Mouse (Mus musculus) lung, adult 2 months (tissue): ENCODE data around the gene Ap1m2. TPM values are rescaled to one million over a fixed set of nuclear protein-coding genes. Genes with fewer than 3 reads are reported as not detected.

Source experiments
- DNase-seq: peaks from one replicate; pipeline ENCODE4 v3.0.0; 2022
- H3K4me1 ChIP-seq: fragments of 200-500 bp; 2 replicates; pipeline ENCODE4 v1.6.1; 2011; ENCODE audit warnings: low read length; ENCODE audit not compliant: control insufficient read depth, insufficient read depth
- H3K4me3 ChIP-seq: fragments of 200-500 bp; replicated peaks from 2 replicates; pipeline ENCODE3; 2011; ENCODE audit warnings: low read depth, mild to moderate bottlenecking, control low read depth, low read length; ENCODE audit errors: extremely low read depth
- CTCF ChIP-seq: fragments of 200-500 bp; IDR thresholded peaks from 2 replicates; pipeline ENCODE4 v1.5.1; 2011; ENCODE audit warnings: mild to moderate bottlenecking, low read length, control low read depth; ENCODE audit not compliant: insufficient read depth
- POLR2A ChIP-seq: fragments of 200-500 bp; IDR thresholded peaks from 2 replicates; pipeline ENCODE4 v1.6.1; 2011; ENCODE audit warnings: low read depth, mild to moderate bottlenecking, control low read depth, low read length, borderline replicate concordance; ENCODE audit errors: extremely low read depth
- WGBS: fragments of 180-500 bp; shearing (Covaris S2); methylation state at CpG from one replicate; pipeline ENCODE4 v1.1.7; 2018; 5-methylcytosine and 5-hydroxymethylcytosine counted together
- polyA plus RNA-seq: library from polyadenylated mRNA; depleted of rRNA; stranded (reverse); fragments of >200 nt; gene quantifications from 2 replicates; pipeline ENCODE4 v1.2.3, GENCODE M21; 2012

Ap1m2 gene
- polyA plus RNA-seq, 1 experiment = 33.9 TPM

- TF ChIP-seq CTCF (no peak), POLR2A (no peak)
Measured at GRCm38 (mm10) chr9:21346627-21347365, 34.7 kb upstream of the Ap1m2 start.

GRCm38 (mm10) chr9:21340411-21340810 lies 28.3 kb upstream of the Ap1m2 start:
- H3K4me1 ChIP-seq = no peaks in the 10 kb centered on the region; the same call in 1 of the 2 replicates
- TF ChIP-seq CTCF = no peak
- no peak for TF ChIP-seq POLR2A
- DNase-seq = no peak
- 44% methylated on average over 4 of the region's 4 CpGs for WGBS
- H3K4me3 ChIP-seq = no peak overlapping the region

More at GRCm38 (mm10) chr9:21346627-21347365, 34.7 kb upstream of the Ap1m2 start:
- no peak for DNase-seq
- Histone ChIP-seq H3K4me1 (no peaks in the 10 kb centered on the region), H3K4me3 (no peak overlapping the region)
- WGBS = 50% methylated on average over 16 of the region's 16 CpGs

- Histone ChIP-seq H3K4me1 (peaks cover 2% of the 10 kb centered on the region; the same call in 1 of the 2 replicates), H3K4me3 (peak overlapping the region; percentile 75)
- no peak for TF ChIP-seq CTCF
- peak; percentile 71; the same call in 1 of the 2 replicates for TF ChIP-seq POLR2A
- 40% methylated on average over 19 of the region's 20 CpGs for WGBS
- peak; percentile 78 for DNase-seq
Measured at GRCm38 (mm10) chr9:21337652-21338051, 25.5 kb upstream of the Ap1m2 start.

GRCm38 (mm10) chr9:21336491-21336890 lies 24.4 kb upstream of the Ap1m2 start:
- H3K4me1 ChIP-seq = peaks cover 11% of the 10 kb centered on the region; the same call in 1 of the 2 replicates
- no peak for DNase-seq
- TF ChIP-seq CTCF = no peak
- TF ChIP-seq POLR2A = no peak
- WGBS = 74% methylated on average over 8 of the region's 8 CpGs
- no peak overlapping the region for H3K4me3 ChIP-seq

DNA sequence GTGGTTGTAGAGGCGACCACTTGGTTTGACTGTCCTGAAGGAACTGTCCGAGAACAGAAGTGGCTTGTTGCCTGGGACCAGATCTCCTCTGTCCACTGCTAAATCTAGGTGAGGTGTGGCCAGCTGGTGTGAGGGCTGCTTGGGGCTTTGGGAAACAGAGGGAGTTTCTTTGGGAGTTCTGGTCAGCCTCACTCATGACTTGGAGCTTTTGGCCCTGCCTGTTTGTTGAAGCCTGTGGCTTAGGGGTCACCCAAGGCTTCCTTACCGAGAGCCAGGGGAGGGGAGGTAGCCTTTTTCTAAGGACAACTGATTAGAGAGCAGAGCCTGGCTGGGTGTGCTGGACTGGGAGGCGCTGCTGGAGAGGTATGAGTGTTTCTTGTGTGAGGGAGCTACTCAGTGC lies 23.3 kb upstream of the Ap1m2 start:
- no peak overlapping the region for H3K4me3 ChIP-seq
- no peak for TF ChIP-seq CTCF
- TF ChIP-seq POLR2A = no peak
- H3K4me1 ChIP-seq = peaks cover 11% of the 10 kb centered on the region; the same call in 1 of the 2 replicates
- 68% methylated on average over 4 of the region's 4 CpGs for WGBS
- DNase-seq = no peak

DNA sequence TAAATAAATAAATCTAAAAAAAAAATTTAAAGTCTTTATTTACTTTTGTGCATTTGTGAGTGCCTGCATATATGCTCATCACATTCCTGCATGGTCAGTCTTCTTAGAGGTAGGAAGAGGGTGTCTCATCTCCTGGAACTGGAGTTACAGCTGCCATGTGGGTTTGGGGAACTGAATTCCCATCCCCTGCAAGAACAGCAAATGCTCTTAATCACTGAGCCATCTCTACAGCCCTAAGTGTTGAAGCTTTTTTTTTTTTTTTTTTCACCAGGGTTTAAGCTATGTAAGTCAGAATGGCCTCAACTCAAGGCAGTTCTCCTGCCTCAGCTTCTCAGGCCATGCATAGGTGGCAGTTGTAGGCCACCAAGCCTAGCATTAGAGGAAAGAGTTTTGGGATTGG lies 22.6 kb upstream of the Ap1m2 start:
- no peak for DNase-seq
- no peak overlapping the region for H3K4me3 ChIP-seq
- TF ChIP-seq POLR2A (no peak), CTCF (no peak)

DNA sequence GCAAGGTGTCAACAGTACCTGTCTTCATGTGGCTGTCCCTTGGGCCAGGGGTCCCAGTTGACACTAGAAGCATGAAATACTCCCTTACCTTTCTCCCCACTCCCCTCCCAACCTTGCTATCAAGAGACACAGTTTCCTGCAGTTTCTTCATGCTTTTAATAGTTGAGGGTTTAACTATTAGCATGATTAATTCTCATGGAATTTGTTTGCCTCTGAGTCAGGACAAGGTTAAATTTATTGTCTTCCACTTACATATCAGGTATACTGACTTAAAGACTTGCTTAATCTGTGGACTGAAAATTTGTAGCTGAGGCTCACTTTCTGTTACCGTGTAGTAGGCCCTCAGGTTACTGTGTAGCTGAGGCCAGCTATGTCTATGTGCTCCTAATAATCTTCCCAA lies 21.4 kb upstream of the Ap1m2 start:
- WGBS = 86% methylated on average over 1 of the region's 1 CpGs

More for the DNA sequence above, 22.6 kb upstream of the Ap1m2 start:
- peaks cover 15% of the 10 kb centered on the region for H3K4me1 ChIP-seq

GRCm38 (mm10) chr9:21332161-21333061 lies 20.3 kb upstream of the Ap1m2 start:
- 37% methylated on average over 9 of the region's 9 CpGs for WGBS
- H3K4me3 ChIP-seq = no peak overlapping the region
- no peak for DNase-seq
- TF ChIP-seq POLR2A (no peak), CTCF (no peak)
- H3K4me1 ChIP-seq = peaks cover 25% of the 10 kb centered on the region

More for the DNA sequence above, 21.4 kb upstream of the Ap1m2 start:
- Histone ChIP-seq H3K4me1 (peaks cover 20% of the 10 kb centered on the region), H3K4me3 (no peak overlapping the region)
- DNase-seq = no peak
- TF ChIP-seq POLR2A (no peak), CTCF (no peak)

GRCm38 (mm10) chr9:21331365-21332140 lies 19.4 kb upstream of the Ap1m2 start:
- Histone ChIP-seq H3K4me3 (no peak overlapping the region), H3K4me1 (peaks cover 29% of the 10 kb centered on the region)
- no peak for DNase-seq
- WGBS = 70% methylated on average over 12 of the region's 12 CpGs
- TF ChIP-seq CTCF (no peak), POLR2A (no peak)
